22 mouse cellular contexts compared by ENCODE assay signal in genomic region chr11:74532401-74532800, GRCm38 (mm10).
"Had no signal": no experiment of that assay in that cellular context is flagged by ENCODE, and none has a peak within 500 bp of the region (broad histone marks: within the 10 kb centered on the region; RNA-seq: fewer than 3 reads in every experiment).

No protein-coding gene starts in this region.

- ATAC-seq: liver, postnatal 0 days; lung, postnatal 0 days; midbrain, embryonic 15.5 days had no signal

- H3K4me2 ChIP-seq: liver, embryonic 15.5 days; lung, embryonic 15.5 days; midbrain, embryonic 11.5 days; midbrain, embryonic 13.5 days; midbrain, embryonic 15.5 days; neural tube, embryonic 13.5 days; neural tube, embryonic 15.5 days; stomach, embryonic 15.5 days had no signal

- H3K9me3 ChIP-seq: liver, embryonic 15.5 days; lung, embryonic 15.5 days; megakaryocyte, embryonic 14.5 days; midbrain, embryonic 13.5 days; midbrain, embryonic 15.5 days; neural tube, embryonic 13.5 days; neural tube, embryonic 15.5 days; stomach, embryonic 15.5 days had no signal

- H3K36me3 ChIP-seq: liver, embryonic 15.5 days; lung, embryonic 15.5 days; midbrain, embryonic 13.5 days; midbrain, embryonic 15.5 days; neural tube, embryonic 13.5 days; neural tube, embryonic 15.5 days; stomach, embryonic 15.5 days had no signal

- H3K27ac ChIP-seq: liver, embryonic 15.5 days; lung, embryonic 15.5 days; macrophage; midbrain, embryonic 13.5 days; midbrain, embryonic 15.5 days; neural tube, embryonic 13.5 days; neural tube, embryonic 15.5 days; stomach, embryonic 15.5 days; stomach, postnatal 0 days had no signal

- H3K4me3 ChIP-seq: liver, embryonic 15.5 days; lung, embryonic 15.5 days; megakaryocyte, embryonic 14.5 days; midbrain, embryonic 13.5 days; midbrain, embryonic 15.5 days; myocyte; neural tube, embryonic 13.5 days; neural tube, embryonic 15.5 days; stomach, embryonic 15.5 days had no signal

- H3K27me3 ChIP-seq: lung, embryonic 15.5 days; midbrain, embryonic 15.5 days; neural tube, embryonic 15.5 days; stomach, embryonic 15.5 days had no signal

- H3K9ac ChIP-seq: liver, embryonic 15.5 days; liver, postnatal 0 days; lung, embryonic 15.5 days; midbrain, embryonic 13.5 days; midbrain, embryonic 15.5 days; neural tube, embryonic 13.5 days; neural tube, embryonic 15.5 days; stomach, embryonic 15.5 days had no signal

- DNase-seq: liver, postnatal 0 days; lung, adult 2 months; lung, postnatal 14 days; lung, postnatal 36 days; retina, postnatal 1 day; right cerebral cortex, adult 18-20 months; right cerebral cortex, postnatal 14 days; thymus, adult 2 months; thymus, postnatal 25 days had no signal
